Mouse (Mus musculus): Measurements from ENCODE around the gene St5. TPM values are rescaled to one million over a fixed set of nuclear protein-coding genes. Genes with fewer than 3 reads are reported as not detected.

St5 gene
- 43.4 and 46.7 TPM in 2 replicates for polyA plus RNA-seq (2016; fragmentation: Nextera tagmentation; extraction: Ambion mirVana)

- Histone ChIP-seq H3K36me3 (no peaks in the 10 kb centered on the region; the same call in 1 of the 2 replicates), H3K9ac (replicated peaks) (peak within 1 kb of the TSS; percentile 75), H3K9me3 (no peaks in the 10 kb centered on the region), H3K27me3 (no peaks in the 10 kb centered on the region), H3K27ac (peak within 1 kb of the TSS; percentile 80), H3K4me1 (replicated peaks) (peaks cover 12% of the 10 kb centered on the region), H3K4me3 (replicated peaks) (peak within 1 kb of the TSS; percentile 64), H3K4me2 (peak within 1 kb of the TSS; percentile 70)
- under 1% methylated on average over 61 of the region's 61 CpGs for WGBS
- peak; percentile 96 for ATAC-seq (ENCODE audit: insufficient number of reproducible peaks, insufficient read depth, low FRiP score, low TSS enrichment, low read depth)
Measured at GRCm38 (mm10) chr7:109703190-109704015, at the start of gene St5, which contains the start of gene Akip1. Gene St5, minus strand, starts transcription at chr7:109703605. Gene Akip1, plus strand, starts transcription at chr7:109703690.

- H3K27me3 ChIP-seq, result no peaks in the 10 kb centered on the region
- peak within 1 kb of the TSS; percentile 84 for H3K4me3 ChIP-seq (replicated peaks)
- H3K4me1 ChIP-seq (replicated peaks), result peaks cover 17% of the 10 kb centered on the region
- peak; percentile 81 for ATAC-seq (ENCODE audit: insufficient number of reproducible peaks, insufficient read depth, low FRiP score, low TSS enrichment, low read depth)
- WGBS, result under 1% methylated on average over 74 of the region's 74 CpGs
- peak within 1 kb of the TSS; percentile 72 for H3K27ac ChIP-seq
- no peaks in the 10 kb centered on the region for H3K9me3 ChIP-seq
- H3K9ac ChIP-seq (replicated peaks), result peak within 1 kb of the TSS; percentile 89
- no peaks in the 10 kb centered on the region for H3K36me3 ChIP-seq
- H3K4me2 ChIP-seq, result peak within 1 kb of the TSS; percentile 90
Measured at GRCm38 (mm10) chr7:109752008-109752925, 48.9 kb upstream of the St5 start, which contains the start of gene Tmem9b. Gene Tmem9b, minus strand, starts transcription at chr7:109752875.

GRCm38 (mm10) chr7:109751427-109752007, 48.1 kb upstream of the St5 start:
- Histone ChIP-seq H3K4me1 (replicated peaks) (peaks cover 17% of the 10 kb centered on the region), H3K9ac (replicated peaks) (peak overlapping the region; percentile 89), H3K27me3 (no peaks in the 10 kb centered on the region), H3K27ac (peak overlapping the region; percentile 72; the same call in 1 of the 2 replicates), H3K9me3 (no peaks in the 10 kb centered on the region), H3K4me2 (peak overlapping the region; percentile 90), H3K4me3 (replicated peaks) (peak overlapping the region; percentile 84), H3K36me3 (no peaks in the 10 kb centered on the region)
- WGBS, result 5% methylated on average over 13 of the region's 13 CpGs
- peak; percentile 75; the same call in 1 of the 2 replicates for ATAC-seq (ENCODE audit: insufficient number of reproducible peaks, insufficient read depth, low FRiP score, low TSS enrichment, low read depth)

- H3K9me3 ChIP-seq, result no peaks in the 10 kb centered on the region
- no peak overlapping the region for H3K27ac ChIP-seq
- H3K4me3 ChIP-seq (replicated peaks), result no peak overlapping the region
- peaks cover 17% of the 10 kb centered on the region for H3K36me3 ChIP-seq
- no peak for ATAC-seq (ENCODE audit: insufficient number of reproducible peaks, insufficient read depth, low FRiP score, low TSS enrichment, low read depth)
- H3K9ac ChIP-seq (replicated peaks), result no peak overlapping the region
- peaks cover 8% of the 10 kb centered on the region for H3K4me1 ChIP-seq (replicated peaks)
- H3K27me3 ChIP-seq, result no peaks in the 10 kb centered on the region
- no peak overlapping the region for H3K4me2 ChIP-seq
- 80% methylated on average over 1 of the region's 1 CpGs for WGBS
Measured at GRCm38 (mm10) chr7:109747747-109748146, 44.3 kb upstream of the St5 start.

- 86% methylated on average over 4 of the region's 4 CpGs for whole genome bisulfite sequencing
- no peaks in the 10 kb centered on the region for H3K27me3 ChIP-seq
Measured at GRCm38 (mm10) chr7:109741703-109742102, 38.3 kb upstream of the St5 start.

DNA sequence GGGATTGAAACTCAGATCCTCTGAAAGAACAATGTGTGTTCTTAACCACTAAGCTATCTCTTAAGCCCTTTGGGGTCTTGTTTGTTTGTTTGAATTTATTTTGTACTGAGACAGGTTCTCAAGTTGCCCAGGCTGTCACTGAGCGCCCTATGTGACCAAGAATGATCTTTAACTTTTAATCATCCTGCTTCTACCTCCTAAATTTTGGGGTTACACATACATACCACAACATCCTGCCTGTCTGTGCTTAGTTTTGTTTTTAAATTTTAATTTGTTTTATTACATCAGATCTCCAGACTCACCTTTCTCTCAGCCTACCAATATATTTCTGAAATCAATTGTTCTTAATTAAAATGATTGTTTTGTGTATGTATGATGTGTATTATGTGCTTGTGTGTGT, 37.7 kb upstream of the St5 start:
- WGBS, result 84% methylated on average over 1 of the region's 1 CpGs
- ATAC-seq (ENCODE audit: insufficient number of reproducible peaks, insufficient read depth, low FRiP score, low TSS enrichment, low read depth), result no peak
- Histone ChIP-seq H3K4me2 (no peak overlapping the region), H3K27me3 (no peaks in the 10 kb centered on the region), H3K9me3 (no peaks in the 10 kb centered on the region), H3K27ac (no peak overlapping the region), H3K4me1 (replicated peaks) (no peaks in the 10 kb centered on the region), H3K36me3 (peaks cover 26% of the 10 kb centered on the region), H3K4me3 (replicated peaks) (no peak overlapping the region), H3K9ac (replicated peaks) (no peak overlapping the region)

More at GRCm38 (mm10) chr7:109741703-109742102, 38.3 kb upstream of the St5 start:
- Histone ChIP-seq H3K9me3 (no peaks in the 10 kb centered on the region), H3K4me1 (replicated peaks) (no peaks in the 10 kb centered on the region), H3K4me3 (replicated peaks) (no peak overlapping the region), H3K4me2 (no peak overlapping the region), H3K9ac (replicated peaks) (no peak overlapping the region), H3K27ac (no peak overlapping the region), H3K36me3 (peaks cover 19% of the 10 kb centered on the region)
- ATAC-seq (ENCODE audit: insufficient number of reproducible peaks, insufficient read depth, low FRiP score, low TSS enrichment, low read depth), result no peak

GRCm38 (mm10) chr7:109739822-109740370, 36.5 kb upstream of the St5 start:
- no peaks in the 10 kb centered on the region for H3K9me3 ChIP-seq
- H3K4me3 ChIP-seq (replicated peaks), result no peak overlapping the region
- H3K27me3 ChIP-seq, result no peaks in the 10 kb centered on the region
- ATAC-seq (ENCODE audit: insufficient number of reproducible peaks, insufficient read depth, low FRiP score, low TSS enrichment, low read depth), result no peak
- 88% methylated on average over 5 of the region's 5 CpGs for WGBS
- peaks cover 25% of the 10 kb centered on the region for H3K36me3 ChIP-seq
- no peak overlapping the region for H3K27ac ChIP-seq
- H3K4me1 ChIP-seq (replicated peaks), result no peaks in the 10 kb centered on the region
- no peak overlapping the region for H3K4me2 ChIP-seq
- no peak overlapping the region for H3K9ac ChIP-seq (replicated peaks)

DNA sequence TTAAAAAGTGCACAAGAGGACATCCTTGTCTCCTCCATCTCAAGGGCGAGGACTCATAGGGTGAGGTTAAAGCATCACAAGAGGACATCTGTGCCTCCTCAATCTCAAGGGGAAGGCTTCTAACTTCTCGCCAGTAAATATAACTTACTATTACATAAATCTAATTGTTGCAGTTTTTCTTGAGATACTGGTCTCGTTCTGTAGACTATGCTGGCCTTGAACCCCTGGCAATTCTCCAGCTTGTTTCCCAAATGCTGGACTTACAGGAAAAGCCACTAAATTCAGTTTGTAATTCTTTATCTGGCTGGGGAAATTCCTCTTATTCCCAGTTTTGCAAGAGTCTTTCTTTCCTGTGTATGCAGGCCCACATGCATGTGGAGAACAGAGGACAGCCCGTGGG, 31.4 kb upstream of the St5 start:
- WGBS, result 89% methylated on average over 4 of the region's 4 CpGs
- H3K27me3 ChIP-seq, result no peaks in the 10 kb centered on the region
- H3K27ac ChIP-seq, result no peak overlapping the region
- no peaks in the 10 kb centered on the region for H3K4me1 ChIP-seq (replicated peaks)
- no peak overlapping the region for H3K4me3 ChIP-seq (replicated peaks)
- ATAC-seq (ENCODE audit: insufficient number of reproducible peaks, insufficient read depth, low FRiP score, low TSS enrichment, low read depth), result no peak
- H3K36me3 ChIP-seq, result peaks cover 11% of the 10 kb centered on the region; the same call in 1 of the 2 replicates
- H3K9ac ChIP-seq (replicated peaks), result no peak overlapping the region
- H3K9me3 ChIP-seq, result no peaks in the 10 kb centered on the region
- H3K4me2 ChIP-seq, result no peak overlapping the region

DNA sequence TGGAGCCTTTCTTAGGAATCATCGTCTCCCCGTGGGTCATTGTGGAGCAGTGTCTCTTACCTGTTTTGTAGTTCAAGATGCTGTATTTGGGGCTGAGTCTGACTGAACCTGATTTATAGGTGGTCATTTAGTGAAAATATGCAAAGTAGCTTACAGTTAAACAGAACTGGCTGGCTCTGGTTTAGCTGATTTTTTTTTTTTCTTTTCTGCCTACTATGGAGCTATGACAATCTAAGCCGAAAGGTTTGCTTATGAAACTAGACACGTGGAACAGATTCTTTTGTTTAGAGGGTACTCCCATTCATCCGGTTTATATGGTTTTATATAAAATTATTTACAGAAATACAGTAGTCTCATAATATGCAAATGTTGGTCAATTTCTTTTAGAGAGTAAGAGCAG, 28.2 kb upstream of the St5 start, which contains the start of gene Ascl3:
Gene Ascl3 (minus strand): TSS at position 101 of the 400 bp plus-strand sequence.
- no peak for ATAC-seq (ENCODE audit: insufficient number of reproducible peaks, insufficient read depth, low FRiP score, low TSS enrichment, low read depth)

DNA sequence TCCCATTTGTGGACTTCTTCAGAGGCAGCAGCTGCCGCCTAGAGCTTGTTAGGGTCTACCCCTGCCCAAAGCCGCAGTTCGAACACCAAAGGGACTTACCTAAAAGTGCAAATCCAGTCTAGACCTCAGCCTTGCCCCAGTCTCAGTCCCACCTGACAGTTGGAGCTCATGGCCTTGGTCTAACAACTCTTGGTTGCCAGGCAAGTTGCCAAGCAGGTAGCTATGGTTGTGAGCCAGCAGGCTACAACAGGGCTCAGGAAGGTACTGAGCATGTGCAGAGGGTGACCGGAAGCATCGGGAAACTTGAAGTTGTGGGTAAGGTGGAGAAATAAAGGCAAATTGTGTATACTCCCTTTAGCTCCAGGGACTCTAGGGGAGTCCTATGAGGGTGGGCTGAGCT, 20.3 kb upstream of the St5 start, which contains the start of gene BC051019:
Gene BC051019 (minus strand): TSS at position 154 of the 400 bp plus-strand sequence.
- H3K4me3 ChIP-seq (replicated peaks), result no peak within 1 kb of the TSS
- H3K27ac ChIP-seq, result no peak within 1 kb of the TSS
- no peak within 1 kb of the TSS for H3K4me2 ChIP-seq
- no peaks in the 10 kb centered on the region for H3K4me1 ChIP-seq (replicated peaks)
- H3K36me3 ChIP-seq, result no peaks in the 10 kb centered on the region
- no peak within 1 kb of the TSS for H3K9ac ChIP-seq (replicated peaks)
- no peak for ATAC-seq (ENCODE audit: insufficient number of reproducible peaks, insufficient read depth, low FRiP score, low TSS enrichment, low read depth)
- 0 out of 2 replicates have a peak, but pooled peaks cover 4% of the 10 kb centered on the region for H3K9me3 ChIP-seq
- peaks cover 5% of the 10 kb centered on the region; the same call in 1 of the 2 replicates for H3K27me3 ChIP-seq
- 93% methylated on average over 5 of the region's 5 CpGs for WGBS

More for the DNA sequence above, 28.2 kb upstream of the St5 start, which contains the start of gene Ascl3:
- Histone ChIP-seq H3K27ac (no peak within 1 kb of the TSS), H3K36me3 (peaks cover 8% of the 10 kb centered on the region; the same call in 1 of the 2 replicates), H3K27me3 (peaks cover 5% of the 10 kb centered on the region; the same call in 1 of the 2 replicates), H3K4me3 (replicated peaks) (no peak within 1 kb of the TSS), H3K4me2 (no peak within 1 kb of the TSS), H3K9ac (replicated peaks) (no peak within 1 kb of the TSS), H3K4me1 (replicated peaks) (no peaks in the 10 kb centered on the region), H3K9me3 (no peaks in the 10 kb centered on the region)
- WGBS, result 87% methylated on average over 5 of the region's 5 CpGs

Data from limb, embryonic 12.5 days (tissue).